Mouse (Mus musculus) hindbrain, embryonic 13.5 days (tissue): ENCODE data around the gene Myoz2. TPM values are rescaled to one million over a fixed set of nuclear protein-coding genes. Genes with fewer than 3 reads are reported as not detected.

Source experiments
- ATAC-seq: fragments of 200-750 bp; cut with Nextera tagmentation; 2 replicates; pipeline ENCODE4 v1.8.0; 2017; ENCODE audit warnings: moderate TSS enrichment; ENCODE audit not compliant: low FRiP score
- H3K27ac ChIP-seq: fragments of 300-500 bp; sonication (generic); 2 replicates; pipeline ENCODE4 v1.5.1; 2015; ENCODE audit warnings: inconsistent platforms, mild to moderate bottlenecking, moderate library complexity
- H3K27me3 ChIP-seq: fragments of 300-500 bp; sonication (generic); 2 replicates; pipeline ENCODE4 v1.6.1; 2015; ENCODE audit warnings: mild to moderate bottlenecking, inconsistent platforms
- H3K36me3 ChIP-seq: fragments of 300-500 bp; sonication (generic); 2 replicates; pipeline ENCODE4 v1.6.1; 2015; ENCODE audit warnings: mild to moderate bottlenecking, inconsistent platforms
- H3K4me1 ChIP-seq: fragments of 300-500 bp; sonication (generic); replicated peaks from 2 replicates; pipeline ENCODE4 v1.6.1; 2015; ENCODE audit warnings: inconsistent platforms
- H3K4me2 ChIP-seq: fragments of 300-500 bp; sonication (generic); 2 replicates; pipeline ENCODE4 v1.6.1; 2015; ENCODE audit warnings: inconsistent platforms, mild to moderate bottlenecking, moderate library complexity
- H3K4me3 ChIP-seq: fragments of 300-500 bp; sonication (generic); 2 replicates; pipeline ENCODE4 v1.5.1; 2015; ENCODE audit warnings: mild to moderate bottlenecking, inconsistent platforms
- H3K9ac ChIP-seq: fragments of 300-500 bp; sonication (generic); 2 replicates; pipeline ENCODE4 v1.6.1; 2015; ENCODE audit warnings: mild to moderate bottlenecking, inconsistent platforms
- H3K9me3 ChIP-seq: fragments of 300-500 bp; sonication (generic); 2 replicates; pipeline ENCODE4 v1.6.1; 2016; ENCODE audit warnings: inconsistent platforms
- WGBS: fragments of 180-500 bp; shearing (Covaris S2); methylation state at CpG from one replicate; pipeline ENCODE4 v1.1.7; 2015; 5-methylcytosine and 5-hydroxymethylcytosine counted together
- polyA plus RNA-seq: library from polyadenylated mRNA; unstranded; fragments of >200 nt; fragmentation: Nextera tagmentation; extraction: Ambion mirVana; gene quantifications from 2 replicates; pipeline ENCODE4 v1.2.1, GENCODE M21; 2015

Myoz2 gene
- polyA plus RNA-seq, 1 experiment from 2014 or later, result 0.52 TPM

DNA sequence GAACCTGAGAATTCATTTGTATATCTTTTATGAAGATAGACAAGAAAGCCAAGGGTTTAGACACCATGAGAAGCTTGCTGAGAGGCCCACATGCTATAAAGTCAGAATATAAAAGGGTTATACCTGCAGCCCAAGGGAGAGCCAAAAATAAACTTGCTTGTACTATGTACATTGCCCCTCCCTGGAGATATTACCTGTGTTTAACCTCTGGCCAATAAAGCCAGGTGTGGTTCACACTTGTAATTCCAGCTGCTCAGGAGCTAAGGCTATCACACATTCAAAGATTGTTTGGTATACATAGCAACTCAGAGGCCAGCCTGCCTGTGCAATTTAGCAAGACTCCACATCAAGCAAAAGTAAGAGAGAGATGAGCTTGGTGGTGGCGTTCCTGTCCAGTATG, 24.0 kb upstream of the Myoz2 start:
- H3K4me3 ChIP-seq, result no peak overlapping the region
- H3K9ac ChIP-seq, result no peak overlapping the region
- no peak overlapping the region for H3K4me2 ChIP-seq
- no peaks in the 10 kb centered on the region for H3K4me1 ChIP-seq
- WGBS, result 93% methylated on average over 1 of the region's 1 CpGs
- H3K9me3 ChIP-seq, result no peaks in the 10 kb centered on the region
- no peak for ATAC-seq
- no peaks in the 10 kb centered on the region for H3K36me3 ChIP-seq
- no peaks in the 10 kb centered on the region for H3K27me3 ChIP-seq
- H3K27ac ChIP-seq, result no peak overlapping the region

DNA sequence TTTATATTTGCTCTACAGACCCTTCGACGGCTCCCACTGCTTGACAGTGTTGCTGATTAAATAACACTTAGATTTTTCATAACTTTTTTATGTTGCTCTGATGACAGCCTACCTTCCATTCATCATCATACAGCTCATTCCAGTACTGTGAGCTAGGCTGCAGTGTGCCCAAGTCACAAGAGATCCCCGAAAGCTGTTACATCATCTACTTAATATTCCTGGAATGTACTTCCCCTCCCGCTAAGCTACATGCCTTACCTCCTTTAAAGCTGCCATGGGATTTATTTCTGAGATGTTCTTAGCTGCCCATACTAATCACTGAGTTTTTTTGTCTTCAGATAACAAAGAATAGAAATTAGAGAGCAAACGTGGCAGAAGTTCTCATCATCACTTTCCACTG, 19.4 kb upstream of the Myoz2 start:
- H3K4me1 ChIP-seq, result no peaks in the 10 kb centered on the region
- no peak for ATAC-seq
- 73% methylated on average over 5 of the region's 5 CpGs for WGBS
- no peak overlapping the region for H3K4me2 ChIP-seq
- H3K9me3 ChIP-seq, result no peaks in the 10 kb centered on the region
- H3K36me3 ChIP-seq, result no peaks in the 10 kb centered on the region
- no peak overlapping the region for H3K9ac ChIP-seq
- H3K27ac ChIP-seq, result no peak overlapping the region
- no peaks in the 10 kb centered on the region for H3K27me3 ChIP-seq
- H3K4me3 ChIP-seq, result no peak overlapping the region

DNA sequence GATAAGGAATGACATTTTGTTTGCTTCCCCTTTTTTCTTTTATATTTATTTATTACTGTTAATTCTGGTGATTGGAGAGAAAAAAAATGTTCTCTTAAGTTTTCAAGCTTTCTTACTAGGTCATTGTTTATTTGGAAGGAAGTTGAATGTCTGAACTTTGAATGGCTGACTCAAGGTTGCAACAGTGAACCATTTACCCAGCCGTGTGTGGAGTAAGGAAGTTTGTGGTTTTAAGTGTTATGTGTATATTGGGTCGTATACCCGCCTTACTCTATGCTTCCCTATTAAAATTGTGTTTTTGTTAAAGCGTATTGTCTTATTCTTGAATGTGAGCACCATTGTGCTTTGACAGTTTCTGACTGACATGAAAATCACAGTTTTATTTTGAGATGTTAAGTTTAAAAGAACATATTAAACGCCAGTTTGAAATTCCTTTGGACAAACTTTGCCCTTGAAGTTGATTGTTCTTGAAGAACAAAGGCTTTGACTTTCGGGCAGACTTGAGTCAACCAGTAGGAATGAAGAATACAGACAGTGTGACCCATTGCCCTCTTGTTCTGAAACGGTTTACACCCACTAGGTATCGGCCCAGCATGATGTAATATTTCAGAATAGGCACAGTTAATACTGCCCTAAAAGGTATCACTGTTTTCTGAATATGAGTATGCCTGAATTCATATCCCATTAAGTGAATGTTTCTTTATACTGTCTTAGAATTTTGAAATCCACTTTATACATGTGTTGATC, 18.6 kb upstream of the Myoz2 start:
- H3K4me1 ChIP-seq, result no peaks in the 10 kb centered on the region
- no peak overlapping the region for H3K27ac ChIP-seq
- H3K4me2 ChIP-seq, result no peak overlapping the region
- no peak for ATAC-seq
- no peaks in the 10 kb centered on the region for H3K27me3 ChIP-seq
- H3K9ac ChIP-seq, result no peak overlapping the region
- 65% methylated on average over 8 of the region's 8 CpGs for WGBS
- H3K9me3 ChIP-seq, result no peaks in the 10 kb centered on the region
- no peaks in the 10 kb centered on the region for H3K36me3 ChIP-seq
- H3K4me3 ChIP-seq, result no peak overlapping the region

- no peaks in the 10 kb centered on the region for H3K36me3 ChIP-seq
- no peak overlapping the region for H3K4me3 ChIP-seq
- ATAC-seq, result no peak
- H3K9ac ChIP-seq, result no peak overlapping the region
- no peaks in the 10 kb centered on the region for H3K27me3 ChIP-seq
- WGBS, result 100% methylated on average over 1 of the region's 1 CpGs
- no peak overlapping the region for H3K4me2 ChIP-seq
- no peaks in the 10 kb centered on the region for H3K9me3 ChIP-seq
- no peak overlapping the region for H3K27ac ChIP-seq
- no peaks in the 10 kb centered on the region for H3K4me1 ChIP-seq
These were observed 7.5 kb upstream of the Myoz2 start for GRCm38 (mm10) chr3:123042308-123042707.

DNA sequence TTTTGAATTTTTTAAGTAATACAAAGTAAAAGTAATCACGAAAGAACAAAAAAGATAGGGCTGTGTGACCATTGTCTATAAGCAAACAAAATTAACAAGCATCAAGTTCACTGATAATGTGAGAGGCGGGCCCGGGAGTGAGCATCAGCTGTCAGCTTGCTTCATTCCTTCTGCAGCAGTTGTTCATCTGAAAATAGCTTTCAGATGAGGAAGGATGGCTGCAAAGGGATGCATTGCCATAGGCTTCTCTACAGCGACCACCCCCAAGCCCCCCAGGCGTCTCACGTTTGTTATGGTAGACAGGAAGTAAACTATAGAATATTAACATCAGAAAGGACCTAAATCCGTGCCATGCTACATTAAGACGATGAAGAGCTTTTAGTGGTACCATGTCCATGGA, 1.0 kb downstream of the Myoz2 start:
- 55% methylated on average over 8 of the region's 8 CpGs for WGBS
- H3K27ac ChIP-seq, result no peak overlapping the region
- ATAC-seq, result no peak
- H3K4me1 ChIP-seq, result no peaks in the 10 kb centered on the region
- no peaks in the 10 kb centered on the region for H3K27me3 ChIP-seq
- no peaks in the 10 kb centered on the region for H3K9me3 ChIP-seq
- no peak overlapping the region for H3K4me2 ChIP-seq
- H3K4me3 ChIP-seq, result no peak overlapping the region
- H3K36me3 ChIP-seq, result no peaks in the 10 kb centered on the region
- H3K9ac ChIP-seq, result no peak overlapping the region

- H3K27me3 ChIP-seq, result no peaks in the 10 kb centered on the region
- 33% methylated on average over 3 of the region's 3 CpGs for WGBS
These were observed 9.2 kb downstream of the Myoz2 start for GRCm38 (mm10) chr3:123025634-123026033.

GRCm38 (mm10) chr3:123024496-123025234, 10.2 kb downstream of the Myoz2 start:
- no peak overlapping the region for H3K27ac ChIP-seq
- no peak overlapping the region for H3K4me3 ChIP-seq
- no peaks in the 10 kb centered on the region for H3K9me3 ChIP-seq
- no peak overlapping the region for H3K9ac ChIP-seq
- WGBS, result 88% methylated on average over 9 of the region's 9 CpGs
- H3K27me3 ChIP-seq, result no peaks in the 10 kb centered on the region
- H3K4me1 ChIP-seq, result no peaks in the 10 kb centered on the region
- no peak for ATAC-seq
- no peaks in the 10 kb centered on the region for H3K36me3 ChIP-seq
- no peak overlapping the region for H3K4me2 ChIP-seq

More at GRCm38 (mm10) chr3:123025634-123026033, 9.2 kb downstream of the Myoz2 start:
- H3K4me1 ChIP-seq, result no peaks in the 10 kb centered on the region
- H3K36me3 ChIP-seq, result no peaks in the 10 kb centered on the region
- H3K9ac ChIP-seq, result no peak overlapping the region
- no peak for ATAC-seq
- H3K4me3 ChIP-seq, result no peak overlapping the region
- H3K27ac ChIP-seq, result no peak overlapping the region
- H3K4me2 ChIP-seq, result no peak overlapping the region
- no peaks in the 10 kb centered on the region for H3K9me3 ChIP-seq

DNA sequence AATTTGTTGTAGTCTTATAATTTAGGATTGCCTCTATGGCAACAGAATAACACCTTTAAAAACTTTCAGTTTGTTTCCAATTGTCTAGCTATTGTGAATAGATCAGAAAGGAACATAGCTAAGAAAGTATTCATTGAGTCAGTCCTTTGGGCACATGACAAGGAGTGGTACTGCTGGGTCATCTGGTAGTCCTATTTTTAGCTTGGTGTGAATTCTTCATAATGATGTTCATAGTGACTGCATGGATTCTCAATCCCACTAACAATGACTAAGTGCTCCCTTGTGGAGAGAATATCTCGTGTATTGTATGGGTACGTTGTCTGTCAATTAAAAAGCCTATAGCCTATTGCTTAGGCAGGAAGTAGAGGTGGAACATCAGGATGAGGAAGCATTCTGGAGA, 16.0 kb downstream of the Myoz2 start:
- no peak for ATAC-seq
- H3K4me3 ChIP-seq, result no peak overlapping the region

GRCm38 (mm10) chr3:123013476-123013875, 21.3 kb downstream of the Myoz2 start:
- Histone ChIP-seq H3K27ac (no peak overlapping the region), H3K4me2 (no peak overlapping the region), H3K9ac (no peak overlapping the region), H3K27me3 (no peaks in the 10 kb centered on the region), H3K9me3 (no peaks in the 10 kb centered on the region), H3K4me1 (no peaks in the 10 kb centered on the region), H3K36me3 (no peaks in the 10 kb centered on the region), H3K4me3 (no peak overlapping the region)
- 91% methylated on average over 14 of the region's 14 CpGs for WGBS
- ATAC-seq, result no peak

More for the DNA sequence above, 16.0 kb downstream of the Myoz2 start:
- no peaks in the 10 kb centered on the region for H3K9me3 ChIP-seq
- no peak overlapping the region for H3K9ac ChIP-seq
- no peaks in the 10 kb centered on the region for H3K4me1 ChIP-seq
- H3K36me3 ChIP-seq, result no peaks in the 10 kb centered on the region
- no peaks in the 10 kb centered on the region for H3K27me3 ChIP-seq
- 90% methylated on average over 2 of the region's 2 CpGs for WGBS
- H3K4me2 ChIP-seq, result no peak overlapping the region
- no peak overlapping the region for H3K27ac ChIP-seq

- no peak overlapping the region for H3K9ac ChIP-seq
- no peaks in the 10 kb centered on the region for H3K27me3 ChIP-seq
- no peaks in the 10 kb centered on the region for H3K4me1 ChIP-seq
- H3K4me2 ChIP-seq, result no peak overlapping the region
- ATAC-seq, result no peak
- 55% methylated on average over 6 of the region's 6 CpGs for WGBS
- no peak overlapping the region for H3K4me3 ChIP-seq
- no peak overlapping the region for H3K27ac ChIP-seq
- H3K36me3 ChIP-seq, result no peaks in the 10 kb centered on the region
- no peaks in the 10 kb centered on the region for H3K9me3 ChIP-seq
These were observed 25.4 kb downstream of the Myoz2 start for GRCm38 (mm10) chr3:123009417-123009816.

- Histone ChIP-seq H3K4me1 (no peaks in the 10 kb centered on the region), H3K27ac (no peak overlapping the region), H3K36me3 (no peaks in the 10 kb centered on the region), H3K4me2 (no peak overlapping the region), H3K4me3 (no peak overlapping the region), H3K9ac (no peak overlapping the region), H3K27me3 (no peaks in the 10 kb centered on the region), H3K9me3 (no peaks in the 10 kb centered on the region)
- WGBS, result 86% methylated on average over 10 of the region's 10 CpGs
- no peak for ATAC-seq
These were observed 27.4 kb downstream of the Myoz2 start for GRCm38 (mm10) chr3:123007386-123007785.

- H3K36me3 ChIP-seq, result no peaks in the 10 kb centered on the region
- no peak overlapping the region for H3K4me2 ChIP-seq
- no peak overlapping the region for H3K27ac ChIP-seq
- 57% methylated on average over 3 of the region's 3 CpGs for WGBS
- H3K4me3 ChIP-seq, result no peak overlapping the region
- H3K9ac ChIP-seq, result no peak overlapping the region
- H3K27me3 ChIP-seq, result no peaks in the 10 kb centered on the region
- no peak for ATAC-seq
- H3K9me3 ChIP-seq, result no peaks in the 10 kb centered on the region
- H3K4me1 ChIP-seq, result no peaks in the 10 kb centered on the region
These were observed 33.8 kb downstream of the Myoz2 start for GRCm38 (mm10) chr3:123001053-123001452.

- no peak for ATAC-seq
- no peak overlapping the region for H3K9ac ChIP-seq
- H3K4me1 ChIP-seq, result no peaks in the 10 kb centered on the region
- no peaks in the 10 kb centered on the region for H3K27me3 ChIP-seq
- H3K9me3 ChIP-seq, result no peaks in the 10 kb centered on the region
- H3K4me3 ChIP-seq, result no peak overlapping the region
- WGBS, result 81% methylated on average over 8 of the region's 8 CpGs
- H3K27ac ChIP-seq, result no peak overlapping the region
- no peak overlapping the region for H3K4me2 ChIP-seq
- no peaks in the 10 kb centered on the region for H3K36me3 ChIP-seq
These were observed 36.3 kb downstream of the Myoz2 start for GRCm38 (mm10) chr3:122998511-122998910.
